Mouse (Mus musculus) hindbrain, embryonic 11.5 days (tissue): ENCODE measurements around the gene Drc1. TPM values are rescaled to one million over a fixed set of nuclear protein-coding genes. Genes with fewer than 3 reads are reported as not detected.

Experiments used
- ATAC-seq: fragments of 200-750 bp; cut with Nextera tagmentation; 2 replicates; pipeline ENCODE4 v1.8.0; 2017; ENCODE audit warnings: mild to moderate bottlenecking, moderate TSS enrichment, moderate library complexity; ENCODE audit not compliant: low FRiP score
- DNase-seq: peaks from one replicate; pipeline ENCODE4 v3.0.0-alpha.2; 2015; ENCODE audit warnings: low spot score
- H3K27ac ChIP-seq: fragments of 300-500 bp; sonication (generic); 2 replicates; pipeline ENCODE4 v1.5.1; 2014; ENCODE audit warnings: mild to moderate bottlenecking, low read depth, low read length
- H3K27me3 ChIP-seq: fragments of 300-500 bp; sonication (generic); 2 replicates; pipeline ENCODE4 v1.6.1; 2014; ENCODE audit warnings: mild to moderate bottlenecking, low read length, moderate library complexity, mixed read lengths; ENCODE audit not compliant: control insufficient read depth, insufficient read depth
- H3K36me3 ChIP-seq: fragments of 300-500 bp; sonication (generic); 2 replicates; pipeline ENCODE4 v1.6.1; 2014; ENCODE audit warnings: mild to moderate bottlenecking, low read length, moderate library complexity, mixed read lengths; ENCODE audit not compliant: control insufficient read depth, insufficient read depth
- H3K4me1 ChIP-seq: fragments of 300-500 bp; sonication (generic); replicated peaks from 2 replicates; pipeline ENCODE4 v1.6.1; 2014; ENCODE audit warnings: low read length, mixed read lengths; ENCODE audit not compliant: control insufficient read depth, insufficient read depth
- H3K4me2 ChIP-seq: fragments of 300-500 bp; sonication (generic); replicated peaks from 2 replicates; pipeline ENCODE4 v1.6.1; 2014; ENCODE audit warnings: mild to moderate bottlenecking, low read depth, low read length
- H3K4me3 ChIP-seq: fragments of 300-500 bp; sonication (generic); 2 replicates; pipeline ENCODE4 v1.5.1; 2014; ENCODE audit warnings: low read depth, low read length
- H3K9ac ChIP-seq: fragments of 300-500 bp; sonication (generic); 2 replicates; pipeline ENCODE4 v1.6.1; 2014; ENCODE audit warnings: low read depth, low read length
- H3K9me3 ChIP-seq: fragments of 300-500 bp; sonication (generic); 2 replicates; pipeline ENCODE4 v1.6.1; 2016; ENCODE audit warnings: low read length; ENCODE audit not compliant: control insufficient read depth
- WGBS: fragments of 180-500 bp; shearing (Covaris S2); extraction: QIAGEN DNeasy Blood & Tissue Kit; methylation state at CpG from one replicate; pipeline ENCODE4 v1.1.7; 2014; 5-methylcytosine and 5-hydroxymethylcytosine counted together
- polyA plus RNA-seq: library from polyadenylated mRNA; unstranded; fragments of >200 nt; fragmentation: Nextera tagmentation; extraction: Ambion mirVana; gene quantifications from 2 replicates; pipeline ENCODE4 v1.2.1, GENCODE M21; 2014

Drc1 gene
- polyA plus RNA-seq, 1 experiment from 2014 or later: 1.4 TPM

GRCm38 (mm10) chr5:30276361-30276760 is 4.8 kb upstream of the Drc1 start:
- Histone ChIP-seq H3K27ac (no peak overlapping the region), H3K4me2 (no peak overlapping the region), H3K9me3 (no peaks in the 10 kb centered on the region), H3K9ac (no peak overlapping the region), H3K4me1 (no peaks in the 10 kb centered on the region), H3K36me3 (no peaks in the 10 kb centered on the region), H3K4me3 (no peak overlapping the region), H3K27me3 (no peaks in the 10 kb centered on the region)
- no peak for ATAC-seq
- no peak for DNase-seq
- 93% methylated on average over 2 of the region's 2 CpGs for WGBS

GRCm38 (mm10) chr5:30278952-30279351 is 2.2 kb upstream of the Drc1 start:
- H3K4me3 ChIP-seq: no peak overlapping the region
- H3K27ac ChIP-seq: no peak overlapping the region
- no peaks in the 10 kb centered on the region for H3K9me3 ChIP-seq
- no peaks in the 10 kb centered on the region for H3K36me3 ChIP-seq
- DNase-seq (no peak), ATAC-seq (no peak)
- H3K27me3 ChIP-seq: no peaks in the 10 kb centered on the region
- no peak overlapping the region for H3K4me2 ChIP-seq
- no peak overlapping the region for H3K9ac ChIP-seq
- WGBS: 75% methylated on average over 3 of the region's 3 CpGs
- H3K4me1 ChIP-seq: no peaks in the 10 kb centered on the region

GRCm38 (mm10) chr5:30279446-30279845 is 1.7 kb upstream of the Drc1 start:
- no peak overlapping the region for H3K4me2 ChIP-seq
- no peaks in the 10 kb centered on the region for H3K9me3 ChIP-seq
- H3K27me3 ChIP-seq: no peaks in the 10 kb centered on the region
- H3K9ac ChIP-seq: no peak overlapping the region
- 94% methylated on average over 4 of the region's 4 CpGs for whole genome bisulfite sequencing
- no peaks in the 10 kb centered on the region for H3K36me3 ChIP-seq
- H3K4me1 ChIP-seq: no peaks in the 10 kb centered on the region
- ATAC-seq: no peak
- no peak for DNase-seq
- no peak overlapping the region for H3K4me3 ChIP-seq
- no peak overlapping the region for H3K27ac ChIP-seq

GRCm38 (mm10) chr5:30280864-30281263 is 324 bp upstream of the Drc1 start:
- no peak overlapping the region for H3K27ac ChIP-seq
- no peaks in the 10 kb centered on the region for H3K27me3 ChIP-seq
- H3K9ac ChIP-seq: no peak overlapping the region
- DNase-seq (no peak), ATAC-seq (no peak)
- 37% methylated on average over 8 of the region's 9 CpGs for WGBS
- H3K4me2 ChIP-seq: peak overlapping the region; percentile 48
- H3K4me1 ChIP-seq: no peaks in the 10 kb centered on the region
- H3K36me3 ChIP-seq: no peaks in the 10 kb centered on the region
- H3K4me3 ChIP-seq: peak overlapping the region; percentile 34; the same call in 1 of the 2 replicates
- H3K9me3 ChIP-seq: no peaks in the 10 kb centered on the region

- Histone ChIP-seq H3K36me3 (no peaks in the 10 kb centered on the region), H3K9me3 (no peaks in the 10 kb centered on the region), H3K9ac (no peak overlapping the region), H3K27me3 (no peaks in the 10 kb centered on the region), H3K4me3 (no peak overlapping the region), H3K27ac (no peak overlapping the region), H3K4me2 (no peak overlapping the region), H3K4me1 (no peaks in the 10 kb centered on the region)
- ATAC-seq (no peak), DNase-seq (no peak)
- WGBS: 84% methylated on average over 10 of the region's 10 CpGs
Measured at GRCm38 (mm10) chr5:30285944-30286799, 5.0 kb downstream of the Drc1 start.

GRCm38 (mm10) chr5:30287106-30287882 is 6.1 kb downstream of the Drc1 start:
- Histone ChIP-seq H3K4me3 (no peak overlapping the region), H3K9me3 (no peaks in the 10 kb centered on the region), H3K27ac (no peak overlapping the region), H3K36me3 (no peaks in the 10 kb centered on the region), H3K4me1 (no peaks in the 10 kb centered on the region), H3K27me3 (no peaks in the 10 kb centered on the region), H3K9ac (no peak overlapping the region), H3K4me2 (no peak overlapping the region)
- DNase-seq (no peak), ATAC-seq (no peak)
- WGBS: 83% methylated on average over 9 of the region's 9 CpGs

GRCm38 (mm10) chr5:30340815-30341214 is 59.6 kb downstream of the Drc1 start:
- Histone ChIP-seq H3K4me1 (no peaks in the 10 kb centered on the region), H3K9me3 (no peaks in the 10 kb centered on the region), H3K4me3 (no peak overlapping the region), H3K36me3 (no peaks in the 10 kb centered on the region), H3K4me2 (no peak overlapping the region), H3K9ac (no peak overlapping the region), H3K27ac (no peak overlapping the region), H3K27me3 (0 out of 2 replicates have a peak, but pooled peaks cover 5% of the 10 kb centered on the region)
- DNase-seq (no peak), ATAC-seq (no peak)
- 78% methylated on average over 5 of the region's 5 CpGs for WGBS

- no peak for DNase-seq
- WGBS: 80% methylated on average over 11 of the region's 11 CpGs
Measured at GRCm38 (mm10) chr5:30341601-30342365, 60.6 kb downstream of the Drc1 start.

More at GRCm38 (mm10) chr5:30341601-30342365, 60.6 kb downstream of the Drc1 start:
- ATAC-seq: no peak
- H3K4me1 ChIP-seq: no peaks in the 10 kb centered on the region
- H3K4me2 ChIP-seq: no peak overlapping the region
- H3K27me3 ChIP-seq: 0 out of 2 replicates have a peak, but pooled peaks cover 5% of the 10 kb centered on the region
- no peak overlapping the region for H3K9ac ChIP-seq
- H3K36me3 ChIP-seq: no peaks in the 10 kb centered on the region
- H3K4me3 ChIP-seq: no peak overlapping the region
- H3K9me3 ChIP-seq: no peaks in the 10 kb centered on the region
- no peak overlapping the region for H3K27ac ChIP-seq
